Mouse (Mus musculus) forebrain, embryonic 11.5 days (tissue): ENCODE results near the gene D930048N14Rik. TPM values are rescaled to one million over a fixed set of nuclear protein-coding genes. Genes with fewer than 3 reads are reported as not detected.

Source experiments
- ATAC-seq: fragments of 200-750 bp; cut with Nextera tagmentation; replicated peaks from 2 replicates; pipeline ENCODE4 v1.8.0; 2017; ENCODE audit warnings: moderate TSS enrichment; ENCODE audit not compliant: low FRiP score
- DNase-seq: peaks from one replicate; pipeline ENCODE4 v3.0.0-alpha.2; 2017; ENCODE audit warnings: low spot score
- H3K27ac ChIP-seq: fragments of 300-500 bp; sonication (generic); 2 replicates; pipeline ENCODE4 v1.5.1; 2014; ENCODE audit warnings: low read depth, low read length
- H3K27me3 ChIP-seq: fragments of 300-500 bp; sonication (generic); 2 replicates; pipeline ENCODE4 v1.6.1; 2014; ENCODE audit warnings: mild to moderate bottlenecking, low read length, mixed read lengths; ENCODE audit not compliant: control insufficient read depth, insufficient read depth
- H3K36me3 ChIP-seq: fragments of 300-500 bp; sonication (generic); 2 replicates; pipeline ENCODE4 v1.6.1; 2014; ENCODE audit warnings: mild to moderate bottlenecking, low read length, moderate library complexity, mixed read lengths; ENCODE audit not compliant: control insufficient read depth, insufficient read depth
- H3K4me1 ChIP-seq: fragments of 300-500 bp; sonication (generic); replicated peaks from 2 replicates; pipeline ENCODE4 v1.6.1; 2014; ENCODE audit warnings: low read length, mixed read lengths; ENCODE audit not compliant: control insufficient read depth, insufficient read depth
- H3K4me2 ChIP-seq: fragments of 300-500 bp; sonication (generic); 2 replicates; pipeline ENCODE4 v1.6.1; 2014; ENCODE audit warnings: low read depth, mild to moderate bottlenecking, low read length, moderate library complexity, mixed read lengths; ENCODE audit not compliant: severe bottlenecking
- H3K4me3 ChIP-seq: fragments of 300-500 bp; sonication (generic); 2 replicates; pipeline ENCODE4 v1.5.1; 2014; ENCODE audit warnings: low read depth, low read length
- H3K9ac ChIP-seq: fragments of 300-500 bp; sonication (generic); 2 replicates; pipeline ENCODE4 v1.6.1; 2014; ENCODE audit warnings: low read length
- H3K9me3 ChIP-seq: fragments of 300-500 bp; sonication (generic); 2 replicates; pipeline ENCODE4 v1.6.1; 2016; ENCODE audit warnings: low read length, mixed read lengths; ENCODE audit not compliant: control insufficient read depth
- WGBS: fragments of 180-500 bp; shearing (Covaris S2); extraction: QIAGEN DNeasy Blood & Tissue Kit; methylation state at CpG from one replicate; pipeline ENCODE4 v1.1.7; 2014; 5-methylcytosine and 5-hydroxymethylcytosine counted together
- polyA plus RNA-seq: library from polyadenylated mRNA; unstranded; fragments of >200 nt; fragmentation: Nextera tagmentation; extraction: Ambion mirVana; gene quantifications from 2 replicates; pipeline ENCODE4 v1.2.1, GENCODE M21; 2014

The D930048N14Rik gene
- polyA plus RNA-seq, 1 experiment from 2014 or later: 1.1 TPM

GRCm38 (mm10) chr11:51633721-51634120 is 17.0 kb upstream of the D930048N14Rik start:
- no peak overlapping the region for H3K9ac ChIP-seq
- no peak overlapping the region for H3K27ac ChIP-seq
- no peak overlapping the region for H3K4me3 ChIP-seq
- H3K9me3 ChIP-seq: no peaks in the 10 kb centered on the region
- H3K36me3 ChIP-seq: no peaks in the 10 kb centered on the region
- no peak for DNase-seq
- ATAC-seq: no peak
- H3K4me1 ChIP-seq: peaks cover 6% of the 10 kb centered on the region; the same call in 1 of the 2 replicates
- 93% methylated on average over 3 of the region's 3 CpGs for WGBS
- no peaks in the 10 kb centered on the region for H3K27me3 ChIP-seq
- no peak overlapping the region for H3K4me2 ChIP-seq

- Histone ChIP-seq H3K27ac (no peak overlapping the region), H3K4me3 (peak overlapping the region; percentile 72), H3K4me1 (peaks cover 6% of the 10 kb centered on the region; the same call in 1 of the 2 replicates), H3K27me3 (no peaks in the 10 kb centered on the region), H3K9ac (peak overlapping the region; percentile 76), H3K36me3 (no peaks in the 10 kb centered on the region), H3K9me3 (no peaks in the 10 kb centered on the region), H3K4me2 (peak overlapping the region; percentile 78)
- 22% methylated on average over 6 of the region's 6 CpGs for WGBS
- ATAC-seq (no peak), DNase-seq (no peak)
These were observed 15.6 kb upstream of the D930048N14Rik start for GRCm38 (mm10) chr11:51635127-51635524.

- peak within 1 kb of the TSS; percentile 76 for H3K9ac ChIP-seq
- H3K4me2 ChIP-seq: peak within 1 kb of the TSS; percentile 78
- DNase-seq (peak; percentile 91), ATAC-seq (peak; percentile 84)
- peak within 1 kb of the TSS; percentile 50 for H3K27ac ChIP-seq
- no peaks in the 10 kb centered on the region for H3K27me3 ChIP-seq
- no peaks in the 10 kb centered on the region for H3K36me3 ChIP-seq
- peak within 1 kb of the TSS; percentile 72 for H3K4me3 ChIP-seq
- under 1% methylated on average over 61 of the region's 61 CpGs for WGBS
- peaks cover 6% of the 10 kb centered on the region; the same call in 1 of the 2 replicates for H3K4me1 ChIP-seq
- H3K9me3 ChIP-seq: no peaks in the 10 kb centered on the region
These were observed 15.0 kb upstream of the D930048N14Rik start, which contains the start of gene Rmnd5b for GRCm38 (mm10) chr11:51635525-51636322. TSS of gene Rmnd5b (minus strand) at chr11:51635896.

GRCm38 (mm10) chr11:51636323-51636684 is 14.4 kb upstream of the D930048N14Rik start:
- peak overlapping the region; percentile 50 for H3K27ac ChIP-seq
- DNase-seq: peak; percentile 80
- WGBS: 6% methylated on average over 6 of the region's 6 CpGs

GRCm38 (mm10) chr11:51637971-51638414 is 12.8 kb upstream of the D930048N14Rik start:
- ATAC-seq (no peak), DNase-seq (peak; percentile 71)
- H3K4me2 ChIP-seq: peak overlapping the region; percentile 31
- WGBS: 4% methylated on average over 17 of the region's 17 CpGs
- no peaks in the 10 kb centered on the region for H3K27me3 ChIP-seq
- H3K27ac ChIP-seq: no peak overlapping the region
- H3K4me1 ChIP-seq: peaks cover 6% of the 10 kb centered on the region; the same call in 1 of the 2 replicates
- peak overlapping the region; percentile 33; the same call in 1 of the 2 replicates for H3K9ac ChIP-seq
- H3K36me3 ChIP-seq: no peaks in the 10 kb centered on the region
- no peaks in the 10 kb centered on the region for H3K9me3 ChIP-seq
- no peak overlapping the region for H3K4me3 ChIP-seq

More at GRCm38 (mm10) chr11:51636323-51636684, 14.4 kb upstream of the D930048N14Rik start:
- peak; percentile 43; the same call in 1 of the 2 replicates for ATAC-seq
- Histone ChIP-seq H3K9ac (peak overlapping the region; percentile 76), H3K36me3 (no peaks in the 10 kb centered on the region), H3K4me3 (peak overlapping the region; percentile 72), H3K27me3 (no peaks in the 10 kb centered on the region), H3K9me3 (no peaks in the 10 kb centered on the region), H3K4me1 (peaks cover 6% of the 10 kb centered on the region; the same call in 1 of the 2 replicates), H3K4me2 (peak overlapping the region; percentile 78)

- no peak for DNase-seq
- Histone ChIP-seq H3K27ac (no peak overlapping the region), H3K4me1 (peaks cover 6% of the 10 kb centered on the region; the same call in 1 of the 2 replicates), H3K9me3 (no peaks in the 10 kb centered on the region), H3K27me3 (no peaks in the 10 kb centered on the region), H3K36me3 (no peaks in the 10 kb centered on the region), H3K9ac (no peak overlapping the region), H3K4me3 (no peak overlapping the region), H3K4me2 (peak overlapping the region; percentile 31; the same call in 1 of the 2 replicates)
- 68% methylated on average over 5 of the region's 5 CpGs for WGBS
- ATAC-seq: no peak
These were observed 12.3 kb upstream of the D930048N14Rik start for GRCm38 (mm10) chr11:51638497-51638896.

- H3K4me2 ChIP-seq: no peak overlapping the region
- H3K4me1 ChIP-seq: peaks cover 6% of the 10 kb centered on the region; the same call in 1 of the 2 replicates
- no peak overlapping the region for H3K9ac ChIP-seq
- DNase-seq (no peak), ATAC-seq (no peak)
- no peak overlapping the region for H3K27ac ChIP-seq
- 87% methylated on average over 7 of the region's 7 CpGs for WGBS
- H3K27me3 ChIP-seq: no peaks in the 10 kb centered on the region
- peaks cover 2% of the 10 kb centered on the region; the same call in 1 of the 2 replicates for H3K36me3 ChIP-seq
- no peak overlapping the region for H3K4me3 ChIP-seq
- no peaks in the 10 kb centered on the region for H3K9me3 ChIP-seq
These were observed 10.0 kb upstream of the D930048N14Rik start for GRCm38 (mm10) chr11:51640748-51641147.

GRCm38 (mm10) chr11:51643202-51643601 is 7.6 kb upstream of the D930048N14Rik start:
- H3K9me3 ChIP-seq: no peaks in the 10 kb centered on the region
- no peak overlapping the region for H3K27ac ChIP-seq
- H3K4me2 ChIP-seq: no peak overlapping the region
- no peak overlapping the region for H3K4me3 ChIP-seq
- no peak overlapping the region for H3K9ac ChIP-seq
- no peak for DNase-seq
- no peaks in the 10 kb centered on the region; the same call in 1 of the 2 replicates for H3K4me1 ChIP-seq
- H3K27me3 ChIP-seq: no peaks in the 10 kb centered on the region
- peaks cover 2% of the 10 kb centered on the region; the same call in 1 of the 2 replicates for H3K36me3 ChIP-seq
- WGBS: 81% methylated on average over 9 of the region's 9 CpGs
- ATAC-seq: no peak
